Mouse (Mus musculus) cerebellum, adult 11-12 months (tissue): ENCODE measurements around the gene Tnni3.

ENCODE experiments used
- DNase-seq: peaks from one replicate; pipeline ENCODE4 v3.0.0; 2022

Tnni3 gene

DNA sequence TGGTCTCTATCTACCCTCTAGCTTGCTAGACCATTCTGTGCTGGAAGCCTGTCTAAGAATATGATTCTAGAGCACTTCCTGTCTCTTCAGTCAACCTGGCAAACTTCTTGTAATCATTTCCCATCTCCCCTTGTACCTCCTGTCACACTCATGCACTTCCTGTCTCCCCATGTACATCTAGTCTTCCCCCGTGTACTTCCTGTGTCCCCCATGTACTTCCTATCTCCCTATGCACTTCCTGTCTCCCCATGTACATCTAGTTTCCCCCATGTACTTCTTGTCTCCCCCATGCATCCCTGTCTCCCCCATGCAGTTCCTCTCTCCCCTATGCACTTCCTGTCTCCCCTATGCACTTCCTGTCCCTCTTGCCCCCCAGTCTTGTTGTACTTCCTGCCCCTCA lies 5.5 kb downstream of the Tnni3 start:
- no peak for DNase-seq

DNA sequence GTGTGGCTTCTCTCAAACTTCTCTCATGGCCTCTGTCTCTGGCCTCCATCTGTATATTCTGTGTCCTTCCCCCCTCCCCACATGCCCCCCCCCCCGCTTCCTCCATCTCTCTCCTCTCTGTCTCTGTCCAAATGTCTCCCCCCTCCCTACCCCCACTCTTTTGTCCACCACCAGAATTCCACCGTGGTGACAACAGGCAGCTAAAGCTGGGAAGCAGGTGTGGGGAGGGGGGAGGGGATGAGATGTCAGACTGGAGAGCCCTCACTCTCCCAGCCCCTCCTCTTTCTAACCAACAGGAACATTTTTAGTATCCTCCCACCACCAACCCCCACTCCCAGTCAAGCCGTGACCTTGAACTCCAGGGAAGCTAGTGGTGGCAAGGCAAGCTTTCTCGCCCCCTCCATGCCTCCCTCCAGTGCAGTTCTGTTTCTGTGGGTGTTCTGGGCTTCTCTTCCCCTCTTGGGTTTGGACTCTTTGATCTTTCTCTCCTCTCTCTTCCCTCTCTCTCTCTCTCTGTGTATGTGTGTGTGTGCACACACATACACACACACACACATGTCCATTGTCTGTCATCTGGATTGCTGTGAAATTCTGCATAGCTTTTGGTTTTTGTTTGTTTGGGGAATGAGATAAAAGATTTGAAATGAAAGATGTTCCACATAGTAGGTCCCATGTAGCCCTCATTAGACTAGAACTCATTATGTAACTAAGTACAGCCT lies 7.5 kb downstream of the Tnni3 start, which contains the start of gene Tnnt1:
Tnnt1 (minus strand) TSS at position 51 of the 719 bp plus-strand sequence.
- no peak for DNase-seq

DNA sequence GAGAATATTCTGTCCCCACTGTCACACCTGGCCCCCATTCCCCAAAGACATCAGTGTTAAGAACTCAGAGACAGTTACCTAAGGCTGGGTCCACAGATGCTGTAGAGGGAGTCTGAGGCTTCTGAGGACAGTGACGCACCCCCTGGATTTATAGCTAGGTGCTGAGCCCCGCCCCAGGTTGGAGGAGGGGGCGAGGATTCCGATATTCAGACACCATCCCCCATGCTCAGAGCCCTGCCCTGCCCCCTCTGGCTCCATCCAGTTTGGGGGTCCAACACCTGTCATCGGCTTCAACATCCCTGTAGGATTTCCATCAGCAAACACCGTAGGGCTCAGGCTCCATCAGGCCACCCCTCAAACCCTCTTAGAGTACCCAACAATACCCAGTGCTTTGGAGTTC lies 8.2 kb downstream of the Tnni3 start:
- DNase-seq, result no peak

DNA sequence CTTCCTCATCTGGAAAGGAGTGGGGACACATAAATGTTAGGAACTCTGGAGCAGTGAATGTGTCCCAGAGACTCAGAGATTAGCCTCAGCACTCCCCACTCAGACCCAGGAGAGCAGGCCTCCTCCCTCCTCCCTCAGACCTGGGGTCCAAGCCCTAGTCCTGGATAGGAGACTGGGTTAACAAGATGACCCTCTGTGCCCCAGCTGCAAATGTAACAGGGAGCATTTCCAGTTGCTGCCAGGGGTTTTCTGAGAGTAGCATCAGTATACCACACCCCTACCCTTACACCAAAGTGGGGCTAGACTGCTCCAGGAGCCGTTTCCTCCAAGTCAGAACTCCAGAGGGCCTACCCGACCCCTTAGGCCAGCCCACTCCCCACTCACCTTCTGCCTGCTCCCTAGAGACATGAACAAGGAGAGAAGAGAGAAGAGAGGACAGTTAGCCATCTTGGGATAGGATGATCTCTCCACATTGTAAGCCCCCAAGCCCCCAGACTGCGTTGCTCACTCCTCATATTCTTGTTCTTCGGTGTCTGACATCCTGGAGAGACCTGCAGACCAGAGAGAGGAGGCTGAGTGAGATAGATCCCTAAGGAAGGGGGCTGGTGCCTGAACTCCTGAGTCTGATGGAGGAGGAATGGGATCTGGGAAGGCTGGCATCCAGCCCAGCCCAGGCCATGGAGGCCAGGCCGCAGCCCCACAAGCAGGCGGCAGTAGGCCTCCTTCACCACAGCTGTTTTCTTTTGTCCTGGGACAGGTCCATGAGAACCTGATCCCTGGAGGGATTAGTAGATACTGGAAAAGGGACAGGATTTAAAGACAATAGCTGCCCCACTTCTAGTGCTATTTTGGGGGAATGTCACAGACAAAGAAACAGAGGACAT lies 10.0 kb downstream of the Tnni3 start:
- DNase-seq, result no peak

DNA sequence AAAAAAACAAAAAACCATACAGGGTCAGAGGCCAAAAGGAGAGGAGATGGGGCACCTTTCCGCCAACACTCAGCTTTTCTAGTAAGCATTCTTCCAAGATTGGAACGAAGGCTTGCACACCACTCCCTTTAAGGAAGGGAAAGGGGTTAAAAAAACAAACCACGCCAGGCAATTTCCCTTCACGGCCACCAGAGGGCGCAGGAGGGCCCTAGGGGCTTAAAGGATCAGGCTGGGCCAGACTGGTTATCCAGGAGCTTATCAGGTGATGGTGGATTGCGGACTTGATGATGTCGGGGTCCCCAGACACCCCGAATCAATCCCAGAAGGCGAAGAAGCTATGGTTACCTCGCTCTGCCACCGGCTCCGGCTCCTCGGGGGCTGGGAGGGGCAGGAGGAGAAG lies 10.8 kb downstream of the Tnni3 start:
- no peak for DNase-seq

DNA sequence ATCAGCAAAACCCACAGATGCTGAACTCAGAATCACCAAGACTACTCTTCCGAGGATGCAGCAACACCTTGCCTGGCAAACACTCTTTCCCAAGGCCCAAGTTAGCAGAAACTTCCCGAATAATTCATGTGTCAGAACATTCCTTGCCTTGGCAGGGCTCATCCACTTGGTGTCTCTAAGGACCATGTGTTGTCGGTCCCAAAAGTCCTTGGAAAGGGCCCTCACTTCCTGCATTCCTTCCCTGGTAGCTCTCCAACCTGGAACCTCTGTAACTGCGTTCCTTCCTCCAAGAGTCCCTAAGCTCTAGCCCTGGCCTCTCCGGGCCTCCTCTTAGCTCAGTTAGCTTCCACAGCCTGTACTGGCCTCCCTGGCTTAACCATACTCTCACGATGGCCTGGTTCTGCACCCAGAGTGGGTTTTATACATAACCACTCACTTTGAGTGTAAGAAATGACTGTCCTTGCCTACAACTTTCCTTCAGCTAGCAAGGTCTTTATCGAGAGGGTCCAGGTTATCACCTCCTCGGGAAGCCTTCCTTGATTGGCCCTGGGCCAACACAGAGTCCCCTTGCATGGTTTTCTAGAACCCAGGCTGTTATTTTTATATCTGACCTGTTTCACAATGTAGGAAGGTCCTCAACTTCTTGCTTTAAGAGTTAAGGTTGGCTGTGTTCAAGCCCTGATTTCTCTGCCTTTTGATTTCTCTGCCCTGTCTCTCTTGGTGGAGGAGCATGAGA lies 12.4 kb downstream of the Tnni3 start:
- DNase-seq, result no peak

DNA sequence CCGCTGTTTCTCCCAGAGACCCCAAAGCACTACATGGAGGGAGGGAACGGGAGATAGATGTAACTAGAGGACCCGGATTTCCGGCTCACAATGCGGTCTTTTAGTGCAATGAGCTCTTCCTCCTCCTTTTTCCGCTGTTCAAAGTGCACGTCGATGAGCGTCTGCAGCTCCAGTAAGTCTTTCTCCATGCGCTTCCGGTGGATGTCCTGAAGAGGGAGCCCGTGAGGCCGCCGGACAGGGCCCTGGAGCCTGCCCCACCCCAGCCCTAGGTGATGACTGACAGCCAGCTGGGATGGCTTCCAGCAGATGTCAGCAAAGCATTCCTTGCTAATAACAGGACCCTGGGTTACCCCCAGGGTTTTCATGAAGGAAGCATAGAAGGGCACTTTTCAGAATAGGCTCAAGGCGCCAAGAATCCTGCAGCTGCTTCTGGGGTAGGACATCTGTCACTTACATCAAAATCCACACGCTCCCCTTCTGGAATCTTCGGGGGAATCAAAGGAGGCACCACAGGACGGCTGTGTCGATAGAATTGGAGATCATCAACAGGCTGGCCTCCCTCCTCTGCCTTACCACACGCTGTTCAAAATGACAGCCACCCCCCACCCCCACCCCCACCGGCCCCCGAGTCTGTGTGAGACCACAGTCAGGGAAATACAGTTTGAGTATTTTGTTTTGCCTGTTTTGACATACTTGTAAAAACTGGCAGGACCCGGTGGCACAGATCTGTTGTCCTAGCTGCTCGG lies 14.0 kb downstream of the Tnni3 start:
- DNase-seq, result peak; percentile 49

DNA sequence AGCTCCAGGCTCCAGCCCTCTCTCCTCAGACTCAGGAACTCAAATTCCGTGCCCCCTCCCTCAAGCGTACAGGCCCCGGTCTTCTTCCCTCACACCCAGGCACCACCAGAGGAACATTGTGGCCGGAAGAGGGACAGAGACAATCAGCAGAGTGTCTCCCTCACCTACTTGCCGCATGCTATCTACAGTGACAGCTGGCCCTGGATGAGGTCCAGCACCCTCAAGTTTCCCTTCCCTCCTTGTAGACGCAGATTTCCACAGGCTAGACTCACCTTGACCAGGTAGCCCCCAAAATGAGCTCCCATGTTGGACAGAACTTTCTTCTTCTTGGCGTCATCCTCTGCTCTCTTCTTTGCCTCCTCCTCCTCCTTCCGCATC lies 15.3 kb downstream of the Tnni3 start:
- no peak for DNase-seq

DNA sequence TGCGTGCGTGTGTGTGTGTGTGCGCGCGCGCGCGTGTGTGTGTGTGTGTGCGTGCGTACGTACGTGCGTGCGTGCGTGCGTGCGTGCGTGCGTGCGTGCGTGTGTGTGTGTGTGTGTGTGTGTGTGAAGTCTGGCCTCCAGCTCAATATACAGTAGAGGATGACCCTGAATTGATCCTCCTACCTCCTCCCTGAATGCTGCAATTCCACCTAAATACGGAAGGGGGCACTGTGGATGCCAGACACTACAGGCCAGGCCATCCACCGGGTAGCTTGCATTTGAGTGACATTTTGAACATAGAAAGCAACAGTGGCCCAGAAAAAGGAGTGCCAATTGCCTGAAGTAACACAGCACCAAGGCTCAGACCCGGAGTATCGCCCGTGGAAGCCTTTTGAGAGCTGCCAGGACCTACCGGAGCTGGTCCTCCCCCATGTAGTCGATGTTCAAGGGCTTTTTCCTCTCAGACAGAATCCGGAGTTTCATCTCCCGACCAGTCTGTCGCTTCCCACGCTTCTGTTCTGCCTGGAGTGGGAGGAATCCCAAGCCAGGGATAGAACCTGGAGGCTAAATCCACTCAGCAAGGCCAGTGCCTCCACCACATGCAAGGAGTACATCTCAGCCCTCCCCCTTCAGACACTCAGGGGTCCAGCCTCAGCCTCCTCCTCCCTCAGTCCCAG lies 15.8 kb downstream of the Tnni3 start:
- no peak for DNase-seq

DNA sequence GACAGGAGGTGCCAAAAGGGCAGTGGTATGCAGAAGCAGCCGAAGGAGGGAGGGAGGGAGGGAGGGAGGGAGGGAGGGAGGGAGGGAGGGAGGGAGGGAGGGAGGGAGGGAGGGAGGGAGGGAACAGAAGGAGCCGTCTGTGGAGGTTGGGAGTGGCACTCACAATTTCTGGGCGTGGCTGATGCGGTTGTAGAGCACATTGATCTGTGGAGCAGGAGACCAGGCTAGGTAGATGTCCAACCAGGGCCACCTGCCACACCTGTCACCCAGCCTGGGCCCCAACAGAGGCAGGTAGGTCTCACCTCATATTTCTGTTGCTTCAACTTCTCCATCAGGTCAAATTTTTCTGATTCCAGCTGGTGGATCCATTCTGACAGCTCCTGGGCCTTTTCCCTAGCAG lies 16.8 kb downstream of the Tnni3 start:
- DNase-seq, result no peak

DNA sequence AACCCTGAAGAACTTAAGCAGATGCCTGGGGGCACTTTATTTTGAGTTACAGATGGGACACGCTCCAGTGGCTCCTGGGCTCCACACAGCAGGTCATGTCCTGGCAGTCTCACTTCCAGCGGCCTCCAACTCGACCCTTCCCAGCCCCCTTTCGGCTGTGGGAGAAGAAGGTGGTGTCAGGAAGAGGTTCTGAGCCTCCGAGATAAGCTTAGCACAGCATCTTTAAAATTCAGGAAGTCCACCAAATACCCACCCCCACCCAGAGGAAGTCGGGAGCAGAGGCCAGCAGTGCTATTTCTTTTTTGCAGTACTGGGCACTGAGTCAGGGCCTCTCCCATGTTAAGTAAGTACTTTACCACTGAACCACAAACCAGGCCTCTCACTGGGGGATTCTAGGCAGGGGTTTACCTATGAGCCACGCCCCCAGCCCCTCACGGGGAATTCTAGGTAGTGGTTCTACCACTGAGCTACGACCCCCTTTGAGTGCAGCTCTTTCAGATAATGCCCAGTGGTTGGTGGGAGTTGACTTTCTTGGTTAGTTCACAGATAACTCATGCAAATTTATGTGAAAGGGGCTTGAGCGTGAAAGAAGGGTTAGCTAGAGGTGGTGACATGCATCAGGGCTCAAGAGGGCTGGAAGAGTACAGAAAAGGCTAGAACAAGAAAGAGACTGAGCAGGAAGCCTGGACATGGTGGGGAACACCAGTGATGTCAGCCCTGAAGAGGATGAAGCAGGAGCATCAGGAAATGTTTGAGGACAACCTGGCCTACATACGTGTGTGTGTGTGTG lies 19.2 kb downstream of the Tnni3 start:
- DNase-seq, result peak; percentile 50

DNA sequence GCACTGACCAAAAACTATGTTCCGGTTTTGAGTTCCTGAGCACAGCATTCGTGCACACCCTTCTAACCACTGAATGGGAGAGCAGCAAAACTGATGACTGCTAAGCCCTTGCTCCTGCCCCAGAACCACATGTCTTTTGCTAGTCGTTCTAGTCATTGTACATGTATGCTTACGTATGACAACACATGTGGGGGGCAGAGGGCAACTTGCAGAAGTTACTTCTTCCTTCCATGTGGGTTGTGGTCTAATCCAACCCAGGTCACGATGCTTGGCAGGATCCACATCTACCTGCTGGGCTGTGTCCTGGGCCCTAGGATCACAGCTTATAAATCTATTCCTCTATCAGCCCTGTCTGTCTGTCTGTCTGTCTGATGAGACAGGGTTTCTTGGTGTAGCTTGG lies 20.2 kb downstream of the Tnni3 start:
- DNase-seq, result no peak

DNA sequence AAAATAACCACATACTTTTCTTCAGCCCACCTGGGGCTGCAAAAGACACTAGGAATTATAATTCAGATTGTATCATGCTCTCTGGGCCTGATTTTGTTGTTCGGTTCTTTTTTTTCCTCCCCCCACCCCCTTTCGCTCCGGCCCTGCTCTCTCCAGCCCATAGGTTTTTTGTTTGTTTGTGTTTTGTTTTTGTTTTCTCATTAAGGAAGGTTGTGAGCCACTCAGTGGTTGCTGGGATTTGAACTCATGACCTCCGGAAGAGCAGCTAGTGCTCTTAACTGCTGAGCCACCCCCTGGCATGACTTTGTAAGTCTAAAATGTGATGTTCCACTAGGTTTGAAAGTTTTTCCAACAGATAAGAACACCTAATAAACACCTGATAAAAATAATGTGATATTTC lies 20.9 kb downstream of the Tnni3 start:
- peak; percentile 47 for DNase-seq

DNA sequence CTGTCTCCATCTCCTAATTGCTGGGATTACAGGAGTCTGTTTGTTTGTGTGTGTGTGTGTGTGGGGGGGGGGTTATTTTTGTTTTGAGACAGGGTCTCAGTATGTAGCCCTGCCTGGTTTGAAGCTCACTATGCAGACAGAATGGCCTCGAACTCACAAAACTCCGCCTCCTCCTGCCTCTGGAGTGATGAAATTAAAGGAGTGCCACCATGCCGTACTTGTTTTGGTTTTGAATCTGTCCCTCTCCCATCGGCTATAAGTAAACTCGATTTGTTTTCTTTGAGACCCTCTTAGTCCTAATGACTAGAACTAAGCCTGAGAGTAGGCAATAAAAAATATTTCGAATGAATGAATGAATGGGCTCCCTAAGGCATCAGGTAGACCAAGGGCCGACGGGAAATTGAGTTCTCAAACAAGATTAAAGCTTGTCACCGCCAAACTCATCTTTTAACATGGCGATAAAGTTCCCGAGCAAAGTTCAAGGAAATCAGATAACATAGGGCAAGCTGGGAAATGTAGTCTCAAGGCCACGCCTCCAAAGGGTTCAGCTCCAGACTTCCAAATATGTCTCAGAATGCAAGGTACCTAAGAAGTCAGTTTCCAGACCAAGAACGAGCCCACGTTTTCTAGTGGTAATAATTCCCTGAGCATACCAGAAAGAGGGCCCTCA lies 21.5 kb downstream of the Tnni3 start:
- peak; percentile 67 for DNase-seq

DNA sequence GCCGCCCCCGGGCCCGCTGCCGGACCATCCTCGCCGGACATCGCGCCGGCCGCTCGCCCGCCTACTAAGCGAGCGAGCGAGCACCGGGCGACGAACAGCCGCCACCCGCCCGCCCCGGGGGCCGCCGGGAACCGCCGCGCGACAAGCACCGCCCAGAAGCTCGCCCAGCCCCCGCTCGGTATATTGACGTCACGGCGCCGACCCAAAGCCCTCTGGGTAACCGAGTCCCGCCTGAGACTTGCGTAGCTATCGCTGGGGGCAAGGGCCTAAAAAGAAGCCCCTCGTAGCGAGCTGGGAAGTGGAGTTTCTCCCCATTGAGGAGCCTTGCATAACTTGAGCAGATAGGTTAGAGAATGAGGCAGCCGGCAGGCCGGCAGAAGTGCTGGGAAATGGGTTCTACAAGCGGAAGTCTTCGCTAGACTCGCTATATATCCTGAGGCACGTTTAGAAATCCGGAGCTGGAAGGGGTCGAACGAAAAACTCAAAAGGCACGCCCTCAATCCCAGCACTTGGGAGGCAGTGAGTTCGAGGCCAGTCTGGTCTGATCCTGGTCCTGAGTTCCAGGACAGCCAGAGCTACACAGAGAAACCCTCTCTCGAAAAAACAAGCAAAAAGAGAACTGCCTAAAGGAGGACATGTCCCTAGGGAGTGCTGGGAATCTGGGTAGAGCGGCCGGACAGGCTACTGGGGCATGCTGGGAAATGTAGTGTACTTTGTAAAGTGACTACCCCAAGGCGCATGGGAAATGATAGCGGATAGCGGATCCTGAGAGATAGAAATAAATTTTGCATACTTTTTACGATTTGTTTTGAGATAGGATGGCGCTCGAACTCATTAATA lies 22.3 kb downstream of the Tnni3 start, which contains the start of gene Ppp1r12c:
Ppp1r12c (minus strand) TSS at position 123 of the 840 bp plus-strand sequence.
- DNase-seq, result peak; percentile 95

DNA sequence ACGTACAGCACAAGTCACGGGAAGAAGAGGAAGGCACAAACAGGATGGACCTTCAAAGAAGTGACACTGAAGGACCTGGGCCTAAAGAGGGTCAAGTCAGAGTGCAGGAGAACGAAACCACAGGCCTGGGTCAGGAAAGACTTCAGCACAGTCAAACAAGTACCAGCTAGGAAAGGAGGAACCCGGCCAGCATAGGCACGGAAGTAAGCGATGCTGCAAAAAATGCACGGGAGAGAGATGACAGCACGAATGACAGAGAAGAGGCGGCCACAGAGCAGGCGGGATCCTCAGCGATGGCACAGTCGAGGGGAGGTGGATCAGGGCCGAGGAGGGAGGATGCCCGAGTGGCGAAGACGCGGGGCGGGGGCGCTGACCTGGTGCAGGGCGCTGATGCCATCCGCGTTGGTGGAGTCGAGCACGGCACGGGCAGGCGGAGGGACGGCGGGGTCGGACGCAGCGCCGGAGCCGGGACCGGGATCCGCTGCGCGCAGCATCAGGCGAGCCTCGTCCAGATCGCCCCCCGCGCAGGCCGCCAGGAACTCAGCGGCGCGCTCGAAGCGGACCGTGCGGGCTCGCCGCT lies 23.0 kb downstream of the Tnni3 start:
- peak; percentile 77 for DNase-seq

DNA sequence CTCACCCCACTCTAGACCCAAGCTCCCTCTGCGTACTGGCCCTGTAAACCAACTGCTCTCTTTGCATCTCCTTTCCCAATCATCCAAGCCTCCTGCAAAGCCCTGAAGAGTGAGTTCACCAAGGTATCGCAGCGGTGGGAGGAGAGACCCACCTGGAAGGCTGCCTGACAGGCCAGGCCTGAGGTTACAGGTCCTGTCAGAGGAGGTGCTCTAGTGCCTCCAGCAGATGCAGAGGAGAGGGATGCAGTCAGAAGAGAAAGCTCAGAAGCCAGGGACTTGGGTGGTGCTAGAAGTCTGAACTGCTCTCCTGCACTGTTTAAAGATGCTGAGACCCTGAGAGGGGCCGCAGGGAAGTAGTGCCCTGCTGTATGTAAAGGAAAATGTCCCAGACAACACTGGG lies 25.0 kb downstream of the Tnni3 start:
- no peak for DNase-seq

DNA sequence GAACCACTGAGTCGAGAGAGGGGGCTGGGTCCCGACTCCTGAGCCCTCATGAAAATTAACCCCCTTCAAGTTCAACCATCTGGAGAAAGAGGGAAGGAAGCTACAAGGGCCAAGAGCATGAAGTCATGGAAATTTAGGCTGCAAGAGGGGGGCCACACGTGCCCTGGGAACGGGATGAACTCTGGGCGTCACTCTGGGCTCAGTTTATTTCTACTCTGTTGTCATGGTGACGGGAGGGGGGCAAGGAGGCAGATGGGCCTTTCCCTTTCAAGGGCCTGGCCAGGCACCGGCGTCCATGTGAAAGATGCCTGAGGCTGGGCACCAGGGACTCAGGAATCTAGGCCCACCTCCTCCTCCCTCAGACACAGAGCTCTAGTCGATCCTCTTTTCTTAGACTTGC lies 25.8 kb downstream of the Tnni3 start:
- DNase-seq, result peak; percentile 59

DNA sequence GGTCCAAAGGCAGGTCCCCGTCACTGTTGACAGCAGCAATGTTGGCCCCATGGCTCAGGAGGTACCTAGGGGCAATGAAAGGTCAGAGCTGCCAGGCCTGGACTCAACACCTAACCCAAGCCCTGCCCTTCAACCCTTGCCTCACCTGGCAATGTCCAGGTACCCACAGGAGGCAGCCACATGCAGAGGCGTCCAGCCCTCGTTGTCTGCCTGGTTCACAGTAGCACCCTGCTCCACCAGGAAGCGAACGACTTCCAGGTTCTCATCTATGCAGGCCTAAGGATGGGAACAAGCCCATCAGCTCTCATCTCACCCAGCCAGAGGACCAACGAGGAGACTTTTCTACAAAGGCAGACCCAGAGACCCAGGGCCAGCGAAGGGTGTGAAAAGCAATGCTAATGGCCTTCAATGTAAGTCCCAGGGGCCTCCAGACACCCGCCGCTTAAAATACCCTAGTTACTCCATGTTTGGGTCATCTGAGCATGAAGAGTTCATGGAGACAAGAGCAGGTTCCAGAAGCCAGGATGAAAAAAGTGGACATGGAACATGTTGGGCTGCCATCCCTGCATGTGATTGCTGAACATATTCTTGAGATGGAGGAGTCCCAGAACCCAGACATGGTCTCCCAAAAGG lies 26.6 kb downstream of the Tnni3 start:
- DNase-seq, result no peak
